Mouse (Mus musculus) heart, postnatal 36 days (tissue): ENCODE data around the gene Gm20458. TPM values are rescaled to one million over a fixed set of nuclear protein-coding genes. Genes with fewer than 3 reads are reported as not detected.

Source experiments
- DNase-seq, 2 experiments: peaks; one replicate each; pipeline ENCODE4 v3.0.0; 2021 to 2022
- intact Hi-C: fragments of 180-260 bp; cut with DNase I; formaldehyde crosslinking; loops from one replicate; pipeline ENCODE4 v1.15.1; 2025
- total RNA-seq, 2 experiments: library from RNA; stranded (reverse); gene quantifications; 2 replicates each; pipeline ENCODE4 v1.2.3; 2021

Gm20458 gene
- total RNA-seq, 2 experiments from 2014 or later: 7.6 to 7.7 TPM

GRCm38 (mm10) chr2:164449341-164450042, 11.3 kb upstream of the Gm20458 start:
- intact Hi-C loops: no loop called here
- no peak for DNase-seq

- peak; percentile 67 to 73 for DNase-seq
Observed at GRCm38 (mm10) chr2:164452000-164452676, 8.6 kb upstream of the Gm20458 start.

DNA sequence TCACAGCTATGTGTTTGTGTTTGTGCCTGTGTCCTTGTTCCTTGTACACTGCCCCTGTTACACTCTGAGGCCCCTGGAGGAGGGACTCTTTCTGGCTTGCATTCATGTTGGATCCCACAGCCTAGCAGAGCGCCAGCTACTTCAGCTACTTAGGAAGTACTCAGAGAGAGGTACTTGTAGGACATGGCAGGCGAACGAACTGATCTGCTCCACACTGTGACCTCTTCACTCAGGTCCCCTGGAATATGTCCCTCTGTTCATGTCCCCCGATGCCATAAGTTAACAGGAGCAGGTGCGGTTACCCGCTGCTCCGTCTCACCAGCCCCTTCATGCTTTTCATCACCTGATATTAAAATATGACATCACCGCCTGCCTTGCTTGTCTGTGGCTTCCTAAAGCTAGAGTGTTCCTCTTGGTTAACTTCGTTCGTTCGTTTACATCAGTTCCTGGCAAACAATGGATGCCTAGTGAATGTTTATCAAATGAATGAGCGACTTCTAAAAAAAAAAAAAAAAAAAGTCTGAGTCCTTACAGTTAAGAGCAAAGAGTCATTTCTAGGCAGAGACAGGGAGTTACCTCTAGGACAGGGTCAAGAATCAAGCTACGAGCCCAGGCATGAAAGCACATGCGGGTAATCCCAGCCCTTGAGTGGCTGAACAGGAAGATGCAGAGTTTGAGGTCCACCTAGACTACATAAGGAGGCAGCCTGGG, 7.6 kb upstream of the Gm20458 start:
- DNase-seq: peak in 1 of 2 experiments; percentile 34
- intact Hi-C loops: no loop called here

More at GRCm38 (mm10) chr2:164452000-164452676, 8.6 kb upstream of the Gm20458 start:
- intact Hi-C loops: no loop called here

DNA sequence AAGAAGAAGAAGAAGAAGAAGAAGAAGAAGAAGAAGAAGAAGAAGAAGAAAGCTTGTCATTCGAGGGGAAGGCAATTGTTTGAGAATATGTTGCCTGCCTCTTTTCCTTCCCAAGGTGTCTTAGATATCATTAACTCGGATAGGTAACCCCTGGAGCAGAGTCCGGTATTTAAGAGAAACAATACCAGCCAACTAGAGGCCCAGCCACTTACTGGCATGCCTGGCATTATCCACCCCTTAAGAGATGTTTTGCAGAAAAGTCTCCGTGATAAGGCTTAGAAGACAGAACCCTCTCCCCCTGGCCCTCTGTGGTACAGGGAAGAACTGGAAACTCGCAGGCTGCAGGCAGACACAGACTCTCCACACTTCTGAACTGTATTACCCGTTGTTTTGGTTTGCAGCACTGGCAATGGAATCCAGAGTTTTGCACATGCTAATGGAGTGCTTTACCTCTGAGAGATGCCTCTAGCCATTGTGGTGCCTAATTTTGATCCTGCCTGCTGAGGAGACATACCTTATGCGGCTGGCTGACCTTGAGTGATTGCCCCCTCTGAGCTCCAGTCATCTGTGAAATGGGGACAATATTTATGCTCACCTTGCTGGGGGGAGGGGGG, 6.8 kb upstream of the Gm20458 start:
- intact Hi-C loops: no loop called here
- no peak for DNase-seq

DNA sequence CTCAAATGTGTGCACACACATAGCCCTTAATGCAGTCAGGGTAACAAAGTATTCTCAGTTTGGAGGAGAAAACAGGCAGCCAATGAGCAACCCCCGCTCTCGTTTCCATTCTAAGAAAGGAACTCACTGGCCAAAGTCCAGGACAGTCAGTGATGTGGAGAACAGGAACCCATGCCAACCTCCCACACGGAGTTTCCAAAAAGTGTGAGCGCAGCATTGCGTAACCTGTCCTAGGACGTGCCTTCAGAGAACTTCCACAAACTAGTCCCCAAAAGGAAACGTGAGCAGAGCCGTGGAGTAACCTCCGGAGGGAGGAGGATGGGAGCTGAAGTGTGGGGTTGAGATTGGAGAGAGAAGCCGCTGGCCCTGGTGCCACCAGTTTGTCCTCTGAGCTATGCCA, 5.9 kb upstream of the Gm20458 start:
- intact Hi-C loops: no loop called here
- DNase-seq: peak; percentile 81 to 85

GRCm38 (mm10) chr2:164455421-164456190, 5.2 kb upstream of the Gm20458 start:
- intact Hi-C loops: no loop called here

GRCm38 (mm10) chr2:164456413-164456812, 4.4 kb upstream of the Gm20458 start:
- intact Hi-C loops: no loop called here
- DNase-seq: no peak

More at GRCm38 (mm10) chr2:164455421-164456190, 5.2 kb upstream of the Gm20458 start:
- peak; percentile 64 to 71 for DNase-seq

- DNase-seq: peak in 1 of 2 experiments; percentile 37
- intact Hi-C loops: no loop called here
Observed at GRCm38 (mm10) chr2:164456864-164457300, 3.9 kb upstream of the Gm20458 start, which contains the start of gene Sys1. Sys1 (plus strand) TSS chr2:164456964.

DNA sequence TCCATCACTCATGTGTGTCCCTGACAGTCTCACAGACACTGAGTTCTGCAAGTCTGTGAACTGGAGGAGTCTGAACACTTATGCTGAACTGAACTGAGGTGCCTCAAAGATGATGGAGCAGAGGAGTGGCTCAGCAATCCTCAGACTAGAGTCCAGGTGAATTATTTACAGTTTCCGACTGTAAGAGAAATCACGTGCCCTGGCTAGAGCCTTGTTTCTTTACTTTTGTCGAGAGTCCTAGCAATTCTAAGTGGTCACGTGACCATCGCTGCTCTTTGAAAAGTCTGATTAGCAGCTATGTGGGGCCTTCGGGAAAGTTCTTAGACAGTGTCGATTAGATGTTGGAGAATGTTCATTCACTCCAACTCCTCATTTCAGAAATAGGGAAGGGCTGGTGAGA, 2.8 kb upstream of the Gm20458 start:
- intact Hi-C loops: no loop called here
- DNase-seq: no peak

GRCm38 (mm10) chr2:164458535-164458934, 2.2 kb upstream of the Gm20458 start:
- intact Hi-C loops: no loop called here
- no peak for DNase-seq

DNA sequence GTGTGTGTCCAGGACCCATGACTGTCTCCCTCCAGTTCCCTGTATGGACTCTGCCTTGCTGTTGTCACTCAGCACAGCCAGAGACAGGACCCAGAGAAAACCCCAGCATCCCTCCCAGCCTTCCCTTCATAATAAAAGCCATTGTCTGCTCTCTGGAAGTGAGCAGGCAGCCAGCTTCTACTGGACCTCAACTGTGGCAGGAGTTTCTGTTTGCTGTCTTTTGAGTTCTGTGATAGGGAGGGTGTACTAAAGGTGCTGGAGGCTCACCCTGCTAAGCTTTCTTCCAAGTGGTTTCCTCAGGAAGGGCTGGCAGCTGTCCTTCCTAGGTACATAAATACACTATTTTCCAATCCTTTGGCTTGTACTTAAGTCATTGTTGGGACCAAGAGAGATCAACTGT, 4.4 kb downstream of the Gm20458 start:
- no peak for DNase-seq
- intact Hi-C loops: no loop called here

DNA sequence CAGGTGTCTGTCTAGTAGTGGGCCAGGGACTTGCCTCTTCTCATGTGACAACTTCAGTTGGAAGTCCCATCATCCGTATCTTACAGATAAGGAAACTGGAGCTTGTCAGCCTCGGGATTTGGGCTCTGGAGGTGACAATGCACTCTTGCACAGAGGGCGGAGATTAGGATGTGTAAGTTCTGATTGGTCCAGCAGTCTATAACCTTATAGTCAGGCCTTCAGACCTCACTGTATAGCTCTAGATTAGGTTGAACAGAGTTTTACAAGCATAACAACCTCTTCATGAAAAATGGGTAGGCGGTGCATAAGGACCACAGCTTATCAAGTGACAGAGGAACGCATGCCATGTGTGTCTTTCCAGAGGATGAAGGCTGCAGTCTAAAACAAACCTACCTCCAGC, 6.0 kb downstream of the Gm20458 start:
- no peak for DNase-seq
- intact Hi-C loops: no loop called here

DNA sequence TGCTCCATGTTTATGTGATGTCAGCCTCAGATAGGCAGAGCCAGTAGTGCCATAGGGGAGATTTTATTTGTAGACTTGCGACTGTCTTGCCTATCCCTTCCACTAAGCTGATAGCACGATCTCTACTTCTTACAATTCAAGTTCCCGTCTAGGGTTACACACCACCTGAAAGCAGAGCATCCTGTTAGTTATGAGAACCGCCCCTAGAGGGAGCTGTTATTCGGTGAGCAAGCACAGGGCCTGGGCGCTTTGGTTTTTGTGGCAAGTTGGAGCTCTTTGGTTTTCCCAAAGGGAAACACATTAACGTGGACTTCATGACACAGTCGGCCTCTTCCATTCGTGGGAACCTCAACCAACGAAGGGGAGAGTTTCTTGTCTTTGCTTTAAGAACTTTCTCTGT, 9.5 kb downstream of the Gm20458 start:
- DNase-seq: peak; percentile 57 to 63
- intact Hi-C loops: loop anchor here (1.0 kb wide), 1 partner anchor 48 kb away; no protein-coding TSS in a partner anchor

DNA sequence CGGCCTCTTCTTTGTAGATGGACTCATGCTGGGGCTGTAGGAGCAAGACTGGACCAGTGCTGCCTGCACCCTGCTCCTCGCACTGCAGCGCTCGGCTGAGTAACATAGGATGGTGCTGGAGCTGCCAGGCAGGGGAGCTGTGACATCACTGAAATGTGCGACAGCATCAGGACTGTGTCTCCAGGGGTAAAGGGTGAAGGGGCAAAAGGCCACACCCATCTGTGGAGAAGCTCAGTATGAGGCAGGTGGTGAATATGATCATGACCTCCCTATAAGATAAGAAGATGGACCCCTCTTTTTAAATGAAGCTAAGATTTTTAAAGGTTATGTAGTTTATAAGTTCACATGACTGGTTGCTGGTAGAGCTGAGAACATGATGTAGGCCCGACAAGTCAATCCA, 12.9 kb downstream of the Gm20458 start, which contains the start of gene Trp53tg5:
TSS of gene Trp53tg5 (minus strand) at position 101 of the 400 bp plus-strand sequence.
- intact Hi-C loops: no loop called here
- no peak for DNase-seq

GRCm38 (mm10) chr2:164485681-164486257, 25.0 kb downstream of the Gm20458 start, which contains the start of gene Dbndd2:
Dbndd2 (plus strand) TSS chr2:164486106.
- intact Hi-C loops: loop anchor here (1.0 kb wide), 2 partner anchors 24 to 28 kb away; no protein-coding TSS in a partner anchor
- DNase-seq: peak; percentile 59 to 65

DNA sequence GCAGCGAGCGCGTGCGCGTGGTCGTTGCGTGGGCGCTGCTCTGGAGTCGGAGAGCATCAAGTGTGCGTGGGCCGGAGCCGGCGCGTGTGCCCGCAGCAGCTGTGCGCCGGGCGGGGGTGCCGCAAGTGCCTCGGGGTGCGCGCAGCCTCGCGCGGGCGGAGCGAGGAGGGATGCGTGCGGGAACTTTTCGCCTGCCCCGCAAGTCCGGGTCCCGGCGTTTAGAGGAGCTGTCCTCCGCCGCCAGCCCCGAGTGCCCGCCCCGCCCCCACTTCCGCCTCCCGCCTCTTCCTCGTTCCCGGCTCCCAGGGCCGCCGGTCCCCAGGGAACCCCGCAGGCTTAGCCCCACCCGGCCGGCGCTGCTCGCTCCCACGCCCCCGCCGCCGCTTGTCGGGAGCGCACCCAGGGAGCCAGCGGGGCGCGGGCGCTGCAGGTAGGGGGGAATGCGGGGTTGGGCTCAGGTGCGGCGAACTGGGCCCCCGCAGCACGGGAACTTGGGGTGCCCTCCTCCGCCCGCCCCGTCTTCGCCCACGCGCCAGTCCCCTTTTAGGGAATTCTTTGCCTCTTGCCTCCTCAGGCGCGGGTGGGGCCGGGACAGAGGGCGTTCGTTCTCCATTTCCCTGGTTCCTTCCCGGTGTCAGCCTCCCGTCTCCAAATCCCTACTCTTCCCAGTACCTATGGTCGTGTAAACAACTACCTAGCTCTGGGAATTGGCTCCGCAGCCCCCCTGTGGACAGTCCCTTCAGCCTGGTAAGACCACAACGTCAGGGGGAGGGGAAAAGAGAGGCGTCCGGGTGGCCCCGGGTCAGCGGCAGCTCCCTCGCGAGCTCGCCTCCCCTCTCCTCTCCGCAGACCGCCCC, 25.7 kb downstream of the Gm20458 start:
- intact Hi-C loops: loop anchor here (1.0 kb wide), 2 partner anchors 25 to 27 kb away; no protein-coding TSS in a partner anchor
- peak; percentile 80 to 85 for DNase-seq

- intact Hi-C loops: no loop called here
- no peak for DNase-seq
Observed at GRCm38 (mm10) chr2:164487115-164487527, 26.4 kb downstream of the Gm20458 start.

- DNase-seq: no peak
- intact Hi-C loops: no loop called here
Observed at GRCm38 (mm10) chr2:164487812-164488211, 27.0 kb downstream of the Gm20458 start.
